Mouse (Mus musculus): ENCODE data around the gene Glipr1.

The Glipr1 gene

DNA sequence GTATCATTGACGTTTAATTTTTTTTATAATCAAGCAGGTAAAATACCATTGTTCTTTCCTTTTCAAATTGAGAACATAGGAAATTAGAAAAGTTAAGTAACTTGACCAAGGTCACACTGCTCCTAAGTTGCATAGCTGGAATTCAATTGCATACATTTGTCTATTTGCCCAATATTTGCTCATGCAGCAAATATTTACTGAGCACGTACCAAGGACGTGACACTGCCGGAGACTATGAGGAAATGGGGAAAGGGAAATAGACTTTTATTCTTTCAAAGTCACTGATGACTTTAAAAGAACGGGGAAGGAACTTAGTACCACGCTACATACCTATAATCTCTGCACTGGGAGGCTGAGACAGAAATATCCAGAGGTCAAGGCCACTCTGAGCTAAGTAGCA is 42.0 kb downstream of the Glipr1 start:
- no peak for DNase-seq (ENCODE audit: low read depth)

DNA sequence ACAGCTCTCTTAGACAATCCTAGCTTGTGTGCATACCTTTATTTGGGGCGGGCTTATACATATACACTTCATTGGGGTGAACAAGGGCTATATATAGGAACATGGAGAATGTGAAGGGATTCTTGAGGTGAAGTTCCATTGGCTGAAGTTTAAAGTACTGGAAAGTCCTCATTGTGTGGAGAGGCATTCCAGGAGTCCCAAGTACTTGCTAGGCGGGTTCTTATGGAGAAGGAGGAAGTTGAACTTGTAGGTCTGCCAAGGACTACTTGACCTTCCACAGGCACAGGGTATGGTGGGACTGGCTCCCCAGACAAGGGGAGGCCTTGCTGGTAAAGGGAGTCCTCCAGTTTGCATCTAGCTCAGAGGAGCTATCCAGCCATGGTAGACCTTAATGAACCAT is 43.1 kb downstream of the Glipr1 start:
- no peak for DNase-seq (ENCODE audit: low read depth)

DNA sequence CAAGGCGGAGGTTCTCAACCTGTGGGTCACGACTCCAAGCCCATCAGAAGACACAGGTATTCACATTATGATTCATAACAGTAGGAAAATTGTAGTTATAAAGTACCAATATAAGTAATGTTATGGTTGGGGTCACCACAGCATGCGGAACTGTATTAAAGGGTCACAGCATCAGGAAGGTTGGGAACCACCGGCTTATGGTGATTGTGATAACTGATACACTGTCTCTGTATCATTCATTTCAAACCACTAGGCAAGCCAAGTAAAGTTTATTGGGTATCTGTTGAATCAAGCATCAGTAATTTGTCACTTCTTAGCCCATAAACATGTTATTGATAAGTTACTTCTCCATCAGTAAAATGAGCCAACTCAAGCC is 44.4 kb downstream of the Glipr1 start:
- DNase-seq (ENCODE audit: low read depth), result no peak

DNA sequence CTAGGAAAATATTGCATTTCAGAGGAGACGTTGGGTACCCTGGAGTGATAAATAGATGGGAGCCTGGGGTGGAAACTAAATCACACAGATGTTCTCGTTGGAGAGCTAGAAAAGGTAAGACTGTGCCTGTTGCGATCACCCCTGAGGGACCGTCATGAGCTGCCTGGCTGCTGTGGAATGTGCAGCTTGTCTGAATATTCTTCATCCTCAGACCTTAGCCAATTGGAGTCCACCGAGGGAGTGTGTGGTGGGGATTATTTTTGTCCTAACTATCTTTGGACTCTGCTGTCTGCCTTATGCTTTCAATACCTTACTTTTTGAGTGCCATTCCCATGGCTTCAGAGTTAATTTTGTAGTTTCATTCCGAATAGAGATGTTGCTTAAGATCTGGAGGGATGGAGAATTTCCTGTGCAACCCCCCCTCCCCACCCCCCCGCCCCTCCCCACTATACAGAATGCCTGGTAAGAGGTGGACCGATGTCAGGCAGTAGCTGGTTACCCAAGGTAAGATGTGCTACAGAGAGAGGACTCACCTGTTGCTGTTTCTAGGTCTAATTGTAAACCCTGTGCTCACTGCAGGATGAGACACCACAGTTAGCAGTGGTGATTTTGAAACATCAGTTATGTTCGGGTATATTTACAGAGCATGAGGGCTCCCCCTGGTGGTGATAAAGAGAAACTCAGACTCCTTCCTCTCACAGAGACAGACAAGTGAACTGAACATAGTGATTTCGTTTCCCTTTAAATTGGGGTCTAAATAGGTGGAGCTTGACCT is 45.0 kb downstream of the Glipr1 start:
- peak; percentile 81 for DNase-seq (ENCODE audit: low read depth)

DNA sequence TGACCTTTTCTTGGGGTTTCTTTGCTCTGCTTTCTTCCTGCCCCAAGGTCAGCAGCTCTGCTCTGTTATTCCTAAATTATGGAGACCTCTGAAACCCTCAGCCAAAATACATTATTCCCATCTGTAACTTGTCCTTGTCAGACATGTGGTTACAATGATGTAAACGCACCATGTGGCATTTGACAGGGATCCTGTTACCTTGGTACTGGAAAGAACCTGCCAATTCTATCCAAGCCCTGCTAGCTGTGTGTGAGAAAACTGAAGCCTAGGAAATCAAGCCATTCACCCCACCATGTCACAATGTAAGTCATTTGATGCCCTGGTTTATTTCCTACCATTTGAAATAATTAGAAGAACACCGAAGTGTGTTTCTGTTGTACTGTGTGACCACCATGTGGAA is 46.6 kb downstream of the Glipr1 start:
- DNase-seq (ENCODE audit: low read depth), result no peak

DNA sequence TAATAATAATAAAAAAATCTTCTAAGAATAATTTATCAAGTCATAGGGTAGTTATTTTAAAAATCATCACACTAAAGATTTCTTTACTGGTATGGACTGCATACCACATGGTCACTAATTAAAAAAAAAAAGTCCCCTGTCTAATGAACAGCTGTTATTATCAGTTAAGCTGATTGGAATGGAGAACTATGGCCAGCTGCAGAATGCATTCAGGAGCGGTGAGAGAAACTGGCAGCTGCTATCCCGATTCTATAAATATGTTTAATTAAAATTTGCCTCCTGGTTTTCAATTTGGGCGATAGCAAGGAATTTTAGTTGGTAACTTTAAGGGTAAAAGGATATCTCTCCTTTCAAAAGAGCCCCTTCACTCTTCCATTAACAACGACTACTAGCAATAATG is 53.4 kb downstream of the Glipr1 start:
- no peak for DNase-seq (ENCODE audit: low read depth)

DNA sequence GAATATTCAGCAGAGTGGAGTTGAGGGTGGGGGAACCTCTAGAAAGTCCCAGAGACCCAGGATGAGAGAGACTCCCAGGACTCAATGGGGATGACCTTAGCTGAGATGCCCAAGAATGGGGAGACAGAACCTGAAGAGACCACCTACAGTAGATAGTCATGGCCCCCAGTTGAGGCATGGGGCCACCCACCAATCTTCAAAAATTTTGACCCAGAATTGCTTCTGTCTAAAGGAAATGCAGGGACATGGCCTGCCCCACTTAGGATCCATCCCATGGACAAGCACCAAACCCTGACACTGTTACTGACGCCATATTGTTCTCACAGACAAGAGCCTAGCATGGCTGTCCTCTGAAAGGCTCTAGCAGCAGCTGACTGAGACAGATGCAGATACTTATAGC is 54.4 kb downstream of the Glipr1 start:
- DNase-seq (ENCODE audit: low read depth), result no peak

DNA sequence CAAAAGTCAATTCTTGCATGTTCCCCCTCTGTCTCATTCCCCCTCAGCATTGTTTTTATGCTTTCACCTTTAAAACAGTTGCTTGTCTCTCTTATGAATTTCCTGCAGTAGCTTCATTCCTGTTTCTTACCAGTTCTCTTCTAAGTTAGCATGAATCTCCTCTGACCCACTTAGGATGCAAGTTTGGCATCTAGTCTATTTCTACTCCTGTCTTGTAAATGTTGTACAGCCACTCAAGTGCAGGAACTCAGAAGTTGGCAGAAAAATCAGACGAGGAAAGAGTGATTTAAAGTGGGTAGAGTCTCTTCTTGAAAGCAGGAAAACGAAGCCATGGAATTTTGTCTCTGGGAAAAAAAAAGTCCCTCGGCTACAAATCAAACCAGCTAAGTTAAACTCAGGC is 56.9 kb downstream of the Glipr1 start:
- DNase-seq (ENCODE audit: low read depth), result no peak

DNA sequence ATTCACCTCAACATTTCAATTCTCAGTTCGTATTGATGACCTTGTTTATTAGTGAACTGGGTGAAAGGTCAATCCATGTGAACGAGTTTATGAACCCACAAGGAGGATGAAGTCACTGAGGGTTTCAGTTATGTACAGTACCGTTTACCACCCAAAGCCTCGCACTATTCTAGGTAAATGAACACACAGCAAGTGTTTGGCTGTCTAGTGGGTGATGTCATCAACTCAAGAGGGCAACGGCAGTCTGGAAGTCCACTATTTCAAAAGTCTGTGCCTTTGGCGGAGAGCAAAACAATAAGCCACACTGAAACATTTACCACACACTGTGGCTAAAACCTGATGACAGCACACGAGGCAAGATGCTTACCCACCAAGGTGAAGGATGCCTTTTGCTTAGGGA is 59.4 kb downstream of the Glipr1 start:
- no peak for DNase-seq (ENCODE audit: low read depth)

DNA sequence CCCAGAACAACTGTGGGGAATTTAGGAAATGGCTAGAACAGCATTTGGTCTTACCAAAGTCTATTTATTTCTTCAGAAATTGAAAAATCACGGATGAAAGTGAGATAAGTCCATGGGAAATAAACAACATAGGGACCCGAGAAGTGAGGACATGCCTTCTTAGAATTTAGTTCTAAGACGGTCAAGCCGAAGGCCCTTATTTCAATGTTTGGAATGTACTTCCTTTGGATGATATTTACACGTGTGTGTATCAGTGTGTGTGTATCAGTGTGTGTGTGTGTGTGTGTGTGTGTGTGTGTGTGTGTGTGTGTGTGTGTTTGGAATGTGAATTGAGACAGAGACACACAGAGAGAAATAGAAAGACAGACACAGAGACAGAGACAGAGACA is 65.3 kb downstream of the Glipr1 start:
- no peak for DNase-seq (ENCODE audit: low read depth)

DNA sequence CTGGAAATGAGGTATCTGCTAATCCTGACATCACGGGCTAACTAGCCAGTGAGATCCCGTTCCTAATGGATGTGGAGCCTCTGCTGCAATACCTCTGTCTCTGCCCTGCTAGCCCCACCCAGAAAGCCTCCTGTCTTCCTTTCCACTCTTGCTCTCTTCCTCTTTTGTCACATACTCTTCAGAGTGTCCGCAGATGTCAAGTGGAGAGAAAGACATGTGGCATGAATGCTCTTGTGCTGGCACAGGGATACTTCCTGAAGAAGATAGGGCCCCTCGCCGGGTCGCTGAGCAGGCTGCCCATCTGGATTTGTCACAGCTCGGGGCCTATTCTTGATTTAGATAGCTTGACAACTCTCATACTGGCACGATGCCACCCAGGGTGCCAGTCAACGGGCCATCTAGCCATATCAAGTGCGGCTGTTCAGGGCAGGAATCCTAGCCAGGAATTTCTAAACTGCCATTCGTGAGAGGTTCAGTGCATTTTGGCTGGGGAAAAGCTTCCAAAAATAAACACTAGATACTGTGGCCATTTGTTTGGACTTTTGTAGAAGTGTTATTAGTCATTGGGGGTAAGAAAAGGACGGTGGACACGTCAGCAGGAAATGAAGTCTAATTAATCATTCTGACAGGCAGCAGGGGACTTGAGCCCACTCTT is 65.8 kb downstream of the Glipr1 start:
- no peak for DNase-seq (ENCODE audit: low read depth)

DNA sequence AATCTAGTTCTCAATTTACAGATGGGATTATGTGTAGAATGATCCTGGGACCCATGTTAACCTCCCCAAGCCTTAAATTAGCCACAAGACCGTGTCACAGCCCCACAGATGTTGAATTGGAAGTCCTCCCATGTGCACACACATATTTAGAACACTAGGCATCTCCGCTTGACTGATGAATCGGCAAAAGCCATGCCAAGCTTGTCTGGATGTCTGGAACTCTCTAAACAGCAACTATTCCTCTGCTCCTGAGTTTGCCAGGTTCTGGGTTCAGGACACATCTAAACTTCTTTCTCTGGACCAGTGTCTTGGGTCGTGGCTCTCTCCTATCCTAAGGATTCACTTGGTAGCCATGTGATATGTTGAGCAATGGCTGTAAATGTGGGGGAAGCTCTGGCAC is 66.4 kb downstream of the Glipr1 start:
- DNase-seq (ENCODE audit: low read depth), result no peak

All from naive thymus-derived CD4-positive, alpha-beta T cell, adult 2 months (primary cell).